Mouse (Mus musculus): Measurements from ENCODE around the gene Masp2.

GRCm38 (mm10) chr4:148613738-148614137 is 11.4 kb downstream of the Masp2 start:
- TF ChIP-seq CTCF (IDR thresholded peaks at IDR 0.05; ENCODE audit: borderline replicate concordance, extremely low read depth, insufficient read depth, insufficient read length) (no peak), POLR2A (IDR thresholded peaks at IDR 0.05; ENCODE audit: borderline replicate concordance, extremely low read depth, insufficient read depth, insufficient read length, poor library complexity, severe bottlenecking) (no peak)

Measured in brain, embryonic 14.5 days (tissue).